Mouse (Mus musculus) myocyte (in vitro differentiated cells): Measurements from ENCODE around the gene Emc1. TPM values are rescaled to one million over a fixed set of nuclear protein-coding genes. Genes with fewer than 3 reads are reported as not detected.
A peak's percentile ranks its signal among the peaks of the same experiment; 100 is the strongest.

ENCODE experiments used
- H3K27me3 ChIP-seq: one replicate; pipeline ENCODE4 v1.6.1; 2011; ENCODE audit not compliant: control insufficient read depth, insufficient read depth, insufficient read length
- H3K36me3 ChIP-seq: one replicate; pipeline ENCODE4 v1.6.1; 2011; ENCODE audit not compliant: control insufficient read depth, insufficient read depth
- H3K4me2 ChIP-seq: one replicate; pipeline ENCODE4 v1.6.1; 2011; ENCODE audit warnings: low read depth, control low read depth
- H3K4me3 ChIP-seq: one replicate; pipeline ENCODE4 v1.5.1; 2011; ENCODE audit warnings: mild to moderate bottlenecking, control low read depth, moderate library complexity
- H3K79me2 ChIP-seq: one replicate; pipeline ENCODE4 v1.6.1; 2011; ENCODE audit not compliant: control insufficient read depth, insufficient read depth
- H3ac ChIP-seq: one replicate; pipeline ENCODE4 v1.6.1; 2011; ENCODE audit not compliant: control insufficient read depth, insufficient read length
- CEBPB ChIP-seq: IDR thresholded peaks from 2 replicates; pipeline ENCODE4 v1.6.1; 2011; ENCODE audit warnings: mild to moderate bottlenecking, moderate library complexity; ENCODE audit not compliant: poor library complexity, insufficient read depth, severe bottlenecking
- E2F4 ChIP-seq: IDR thresholded peaks from one replicate; pipeline ENCODE4 v1.6.1; 2011; ENCODE audit warnings: mild to moderate bottlenecking, control low read depth, moderate library complexity; ENCODE audit not compliant: insufficient read depth
- MAX ChIP-seq: IDR thresholded peaks from one replicate; pipeline ENCODE4 v1.6.1; 2011; ENCODE audit warnings: low read depth, mild to moderate bottlenecking, control low read depth
- MYOD1 ChIP-seq, 3 experiments: IDR thresholded peaks; one replicate each; pipeline ENCODE4 v1.6.1; 2011; ENCODE audit warnings: control low read depth in 2 of 3, low read depth in 2 of 3, mild to moderate bottlenecking in 2 of 3, moderate library complexity in 1 of 3; ENCODE audit not compliant: insufficient read length in 2 of 3, control insufficient read depth in 1 of 3
- MYOG ChIP-seq, 3 experiments: IDR thresholded peaks; one replicate each; pipeline ENCODE4 v1.6.1; 2011; ENCODE audit warnings: control low read depth in 2 of 3, low read depth in 2 of 3, mild to moderate bottlenecking in 2 of 3; ENCODE audit not compliant: insufficient read length in 2 of 3, control insufficient read depth in 1 of 3, insufficient read depth in 1 of 3
- POLR2A ChIP-seq: IDR thresholded peaks from one replicate; pipeline ENCODE4 v1.6.1; 2011; ENCODE audit warnings: low read depth, mild to moderate bottlenecking, control low read depth, moderate library complexity; ENCODE audit not compliant: insufficient read length
- POLR2AphosphoS2 ChIP-seq: IDR thresholded peaks from one replicate; pipeline ENCODE4 v1.6.1; 2011; ENCODE audit warnings: low read depth, control low read depth; ENCODE audit not compliant: insufficient read length
- REST ChIP-seq: IDR thresholded peaks from one replicate; pipeline ENCODE4 v1.6.1; 2011; ENCODE audit warnings: mild to moderate bottlenecking, control low read depth, moderate library complexity; ENCODE audit not compliant: insufficient read depth, insufficient read length
- SRF ChIP-seq: IDR thresholded peaks from one replicate; pipeline ENCODE4 v1.6.1; 2011; ENCODE audit warnings: low read depth; ENCODE audit not compliant: control insufficient read depth, insufficient read length
- TCF12 ChIP-seq: IDR thresholded peaks from one replicate; pipeline ENCODE4 v1.6.1; 2011; ENCODE audit warnings: mild to moderate bottlenecking, control low read depth; ENCODE audit not compliant: poor library complexity, insufficient read depth, severe bottlenecking
- TCF3 ChIP-seq: IDR thresholded peaks from one replicate; pipeline ENCODE4 v1.6.1; 2011; ENCODE audit warnings: low read depth, control low read depth; ENCODE audit not compliant: insufficient read length
- USF1 ChIP-seq: IDR thresholded peaks from one replicate; pipeline ENCODE4 v1.6.1; 2011; ENCODE audit warnings: low read depth, mild to moderate bottlenecking, control low read depth, moderate library complexity
- polyA plus RNA-seq: library from polyadenylated mRNA; unstranded; fragments of >200 nt; fragmentation: generic; extraction: Trizol; gene quantifications from one replicate; pipeline ENCODE4 v1.2.1, GENCODE M21; 2012; ENCODE audit warnings: missing spikeins

Emc1 gene
- polyA plus RNA-seq = 26.1 TPM

- Histone ChIP-seq H3K4me3 (peak within 1 kb of the TSS; percentile 99), H3K79me2 (peaks cover 37% of the 10 kb centered on the region), H3ac (peak within 1 kb of the TSS; percentile 43), H3K36me3 (peaks cover 14% of the 10 kb centered on the region), H3K27me3 (no peaks in the 10 kb centered on the region), H3K4me2 (peak within 1 kb of the TSS; percentile 93)
- TF ChIP-seq USF1 (peak; percentile 27), POLR2AphosphoS2 (peak; percentile 63), MYOG (IDR thresholded peaks at IDR 0.05; ENCODE audit: control insufficient read depth in 1 of 3, insufficient read depth in 1 of 3, insufficient read length in 2 of 3, low read depth in 2 of 3) (peak in 1 of 3 experiments; percentile 25), MAX (peak; percentile 79), E2F4 (peak; percentile 51), TCF12 (no peak), REST (no peak), TCF3 (no peak), SRF (peak; percentile 12), POLR2A (peak; percentile 83)
Measured at GRCm38 (mm10) chr4:139351931-139352711, at the start of gene Emc1, which contains the start of the genes Mrto4 and Ubr4. Gene Emc1 (plus strand): TSS chr4:139352587. Gene Mrto4 (minus strand): TSS chr4:139352576. Gene Ubr4 (plus strand): TSS chr4:139352609.

DNA sequence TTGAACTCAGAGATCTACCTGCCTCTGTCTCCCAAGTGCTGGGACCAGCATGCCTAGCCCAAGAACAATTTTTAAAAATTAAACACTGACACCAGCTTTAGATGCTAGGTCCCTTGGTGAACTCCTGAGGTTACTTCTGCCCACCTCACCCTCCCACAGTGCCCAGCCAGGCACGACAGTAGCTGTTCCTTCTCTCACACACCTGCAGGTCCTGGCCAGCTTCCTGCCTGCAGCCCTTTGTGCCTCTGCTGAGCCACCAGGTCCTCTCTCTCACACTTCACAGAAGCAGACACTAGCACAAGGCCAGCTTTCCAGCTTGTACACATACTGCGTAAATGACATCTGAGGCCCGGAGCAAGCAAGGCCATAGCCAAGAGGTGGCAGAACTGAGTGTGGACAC is 46.9 kb upstream of the Emc1 start:
- no peaks in the 10 kb centered on the region for H3K79me2 ChIP-seq
- no peak overlapping the region for H3ac ChIP-seq
- H3K4me3 ChIP-seq = no peak overlapping the region
- TF ChIP-seq MYOD1 (IDR thresholded peaks at IDR 0.05; ENCODE audit: control insufficient read depth in 1 of 3, insufficient read length in 2 of 3, low read depth in 2 of 3) = no peak
- no peak for TF ChIP-seq SRF
- TF ChIP-seq POLR2A = no peak
- no peak for TF ChIP-seq MAX
- no peak for TF ChIP-seq CEBPB
- no peak for TF ChIP-seq REST
- no peak for TF ChIP-seq MYOG (IDR thresholded peaks at IDR 0.05; ENCODE audit: control insufficient read depth in 1 of 3, insufficient read depth in 1 of 3, insufficient read length in 2 of 3, low read depth in 2 of 3)
- TF ChIP-seq TCF3 = no peak
- TF ChIP-seq TCF12 = no peak
- TF ChIP-seq E2F4 = no peak
- TF ChIP-seq USF1 = no peak
- TF ChIP-seq POLR2AphosphoS2 = no peak
- no peaks in the 10 kb centered on the region for H3K27me3 ChIP-seq
- H3K36me3 ChIP-seq = no peaks in the 10 kb centered on the region
- no peak overlapping the region for H3K4me2 ChIP-seq

GRCm38 (mm10) chr4:139307916-139308315 is 44.5 kb upstream of the Emc1 start:
- no peaks in the 10 kb centered on the region for H3K36me3 ChIP-seq
- H3K4me3 ChIP-seq = no peak overlapping the region
- TF ChIP-seq MAX (no peak), POLR2AphosphoS2 (no peak), CEBPB (no peak), MYOG (IDR thresholded peaks at IDR 0.05; ENCODE audit: control insufficient read depth in 1 of 3, insufficient read depth in 1 of 3, insufficient read length in 2 of 3, low read depth in 2 of 3) (no peak), SRF (no peak), POLR2A (no peak), TCF12 (no peak), E2F4 (no peak), MYOD1 (IDR thresholded peaks at IDR 0.05; ENCODE audit: control insufficient read depth in 1 of 3, insufficient read length in 2 of 3, low read depth in 2 of 3) (no peak), REST (no peak), TCF3 (no peak), USF1 (no peak)
- H3K27me3 ChIP-seq = no peaks in the 10 kb centered on the region
- H3ac ChIP-seq = no peak overlapping the region
- no peaks in the 10 kb centered on the region for H3K79me2 ChIP-seq
- no peak overlapping the region for H3K4me2 ChIP-seq

DNA sequence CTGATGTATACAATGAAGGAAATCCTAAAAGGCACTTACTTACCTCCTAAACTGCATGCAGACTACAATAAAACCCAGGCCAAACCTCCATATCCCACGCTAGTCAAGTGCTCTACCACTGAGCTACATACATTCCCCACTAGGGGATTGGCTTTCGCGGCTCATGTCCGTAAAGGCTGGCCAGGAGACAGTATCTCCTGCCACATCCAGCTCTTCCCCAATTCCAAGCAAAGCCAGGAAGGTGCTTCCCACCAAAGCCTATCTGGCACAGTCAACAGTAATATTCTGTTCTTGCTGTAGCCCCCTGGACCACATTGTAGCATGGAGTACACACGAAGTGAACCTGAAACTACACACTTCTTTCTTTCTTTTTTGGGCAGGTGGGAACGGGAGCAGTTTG is 42.7 kb upstream of the Emc1 start:
- no peak for TF ChIP-seq REST
- no peak for TF ChIP-seq E2F4
- TF ChIP-seq TCF3 = no peak
- TF ChIP-seq POLR2A = no peak
- TF ChIP-seq USF1 = no peak
- TF ChIP-seq MYOG (IDR thresholded peaks at IDR 0.05; ENCODE audit: control insufficient read depth in 1 of 3, insufficient read depth in 1 of 3, insufficient read length in 2 of 3, low read depth in 2 of 3) = no peak
- TF ChIP-seq POLR2AphosphoS2 = no peak
- TF ChIP-seq TCF12 = no peak
- no peak for TF ChIP-seq MAX
- no peak for TF ChIP-seq CEBPB
- TF ChIP-seq MYOD1 (IDR thresholded peaks at IDR 0.05; ENCODE audit: control insufficient read depth in 1 of 3, insufficient read length in 2 of 3, low read depth in 2 of 3) = no peak
- no peak for TF ChIP-seq SRF
- H3K79me2 ChIP-seq = no peaks in the 10 kb centered on the region
- peak overlapping the region; percentile 43 for H3K4me3 ChIP-seq
- H3K36me3 ChIP-seq = no peaks in the 10 kb centered on the region
- no peaks in the 10 kb centered on the region for H3K27me3 ChIP-seq
- peak overlapping the region; percentile 47 for H3ac ChIP-seq
- H3K4me2 ChIP-seq = peak overlapping the region; percentile 93
